Mouse (Mus musculus) lung, adult 2 months (tissue): ENCODE data around the gene Sec31b. TPM values are rescaled to one million over a fixed set of nuclear protein-coding genes. Genes with fewer than 3 reads are reported as not detected.
A peak's percentile ranks its signal among the peaks of the same experiment; 100 is the strongest.

Experiments used
- DNase-seq: peaks from one replicate; pipeline ENCODE4 v3.0.0; 2022
- H3K4me1 ChIP-seq: fragments of 200-500 bp; 2 replicates; pipeline ENCODE4 v1.6.1; 2011; ENCODE audit warnings: low read length; ENCODE audit not compliant: control insufficient read depth, insufficient read depth
- H3K4me3 ChIP-seq: fragments of 200-500 bp; replicated peaks from 2 replicates; pipeline ENCODE3; 2011; ENCODE audit warnings: low read depth, mild to moderate bottlenecking, control low read depth, low read length; ENCODE audit errors: extremely low read depth
- CTCF ChIP-seq: fragments of 200-500 bp; IDR thresholded peaks from 2 replicates; pipeline ENCODE4 v1.5.1; 2011; ENCODE audit warnings: mild to moderate bottlenecking, low read length, control low read depth; ENCODE audit not compliant: insufficient read depth
- POLR2A ChIP-seq: fragments of 200-500 bp; IDR thresholded peaks from 2 replicates; pipeline ENCODE4 v1.6.1; 2011; ENCODE audit warnings: low read depth, mild to moderate bottlenecking, control low read depth, low read length, borderline replicate concordance; ENCODE audit errors: extremely low read depth
- WGBS: fragments of 180-500 bp; shearing (Covaris S2); methylation state at CpG from one replicate; pipeline ENCODE4 v1.1.7; 2018; 5-methylcytosine and 5-hydroxymethylcytosine counted together
- polyA plus RNA-seq: library from polyadenylated mRNA; depleted of rRNA; stranded (reverse); fragments of >200 nt; gene quantifications from 2 replicates; pipeline ENCODE4 v1.2.3, GENCODE M21; 2012

Gene Sec31b
- polyA plus RNA-seq, 1 experiment: 3.6 TPM

GRCm38 (mm10) chr19:44542694-44543178 is 2.9 kb downstream of the Sec31b start:
- TF ChIP-seq POLR2A (no peak), CTCF (no peak)
- no peaks in the 10 kb centered on the region; the same call in 1 of the 2 replicates for H3K4me1 ChIP-seq
- WGBS: 85% methylated on average over 8 of the region's 8 CpGs
- no peak for DNase-seq
- no peak overlapping the region for H3K4me3 ChIP-seq

GRCm38 (mm10) chr19:44537416-44537815 is 8.2 kb downstream of the Sec31b start:
- DNase-seq: no peak
- 74% methylated on average over 8 of the region's 8 CpGs for WGBS
- Histone ChIP-seq H3K4me1 (no peaks in the 10 kb centered on the region), H3K4me3 (no peak overlapping the region)
- no peak for TF ChIP-seq CTCF
- no peak for TF ChIP-seq POLR2A

- WGBS: 38% methylated on average over 3 of the region's 3 CpGs
- no peak for DNase-seq
- no peaks in the 10 kb centered on the region for H3K4me1 ChIP-seq
- no peak overlapping the region for H3K4me3 ChIP-seq
- TF ChIP-seq CTCF (peak; percentile 37; the same call in 1 of the 2 replicates), POLR2A (no peak)
Measured at GRCm38 (mm10) chr19:44535376-44535775, 10.3 kb downstream of the Sec31b start.

GRCm38 (mm10) chr19:44530018-44530417 is 15.6 kb downstream of the Sec31b start:
- H3K4me3 ChIP-seq: no peak overlapping the region
- H3K4me1 ChIP-seq: no peaks in the 10 kb centered on the region
- no peak for TF ChIP-seq POLR2A
- TF ChIP-seq CTCF: no peak
- WGBS: 58% methylated on average over 6 of the region's 6 CpGs
- no peak for DNase-seq

DNA sequence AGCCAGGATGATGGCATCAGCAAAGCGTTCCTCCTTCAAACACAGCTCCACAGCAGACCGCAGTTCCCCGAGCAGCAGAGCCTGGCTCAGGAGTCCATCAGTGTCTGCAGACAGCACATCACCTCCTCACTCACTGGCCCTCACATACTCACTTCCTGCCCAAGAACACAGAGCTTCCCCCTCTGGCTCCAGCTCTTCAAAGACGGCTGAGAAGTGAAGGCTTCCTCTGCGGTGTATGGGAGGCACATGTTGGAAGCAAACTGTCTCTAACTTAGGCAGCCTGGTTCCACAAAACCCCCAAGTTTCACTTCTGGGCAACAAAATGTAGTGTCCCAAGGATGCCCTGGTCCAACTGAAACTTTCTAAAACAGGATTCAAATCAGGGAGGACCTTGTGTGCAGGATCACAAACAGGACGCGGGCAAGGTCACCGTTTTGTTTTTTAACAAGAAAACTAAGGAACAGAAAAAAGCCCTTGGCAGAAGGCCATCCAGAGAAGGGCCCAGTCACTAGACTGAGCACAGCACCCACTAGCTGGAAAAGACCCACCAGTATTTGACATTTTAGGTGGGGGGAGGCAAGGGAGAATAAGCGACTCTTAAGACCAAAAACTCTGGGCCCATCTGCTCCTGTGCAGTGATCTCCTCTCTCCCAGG is 20.0 kb downstream of the Sec31b start:
- Histone ChIP-seq H3K4me3 (no peak overlapping the region), H3K4me1 (no peaks in the 10 kb centered on the region)
- no peak for DNase-seq
- TF ChIP-seq POLR2A (no peak), CTCF (no peak)
- 52% methylated on average over 9 of the region's 9 CpGs for WGBS

GRCm38 (mm10) chr19:44519152-44519551 is 26.5 kb downstream of the Sec31b start:
- TF ChIP-seq POLR2A (no peak), CTCF (peak; percentile 3; the same call in 1 of the 2 replicates)
- Histone ChIP-seq H3K4me3 (no peak overlapping the region), H3K4me1 (no peaks in the 10 kb centered on the region)
- peak; percentile 18 for DNase-seq
- 40% methylated on average over 7 of the region's 7 CpGs for WGBS

DNA sequence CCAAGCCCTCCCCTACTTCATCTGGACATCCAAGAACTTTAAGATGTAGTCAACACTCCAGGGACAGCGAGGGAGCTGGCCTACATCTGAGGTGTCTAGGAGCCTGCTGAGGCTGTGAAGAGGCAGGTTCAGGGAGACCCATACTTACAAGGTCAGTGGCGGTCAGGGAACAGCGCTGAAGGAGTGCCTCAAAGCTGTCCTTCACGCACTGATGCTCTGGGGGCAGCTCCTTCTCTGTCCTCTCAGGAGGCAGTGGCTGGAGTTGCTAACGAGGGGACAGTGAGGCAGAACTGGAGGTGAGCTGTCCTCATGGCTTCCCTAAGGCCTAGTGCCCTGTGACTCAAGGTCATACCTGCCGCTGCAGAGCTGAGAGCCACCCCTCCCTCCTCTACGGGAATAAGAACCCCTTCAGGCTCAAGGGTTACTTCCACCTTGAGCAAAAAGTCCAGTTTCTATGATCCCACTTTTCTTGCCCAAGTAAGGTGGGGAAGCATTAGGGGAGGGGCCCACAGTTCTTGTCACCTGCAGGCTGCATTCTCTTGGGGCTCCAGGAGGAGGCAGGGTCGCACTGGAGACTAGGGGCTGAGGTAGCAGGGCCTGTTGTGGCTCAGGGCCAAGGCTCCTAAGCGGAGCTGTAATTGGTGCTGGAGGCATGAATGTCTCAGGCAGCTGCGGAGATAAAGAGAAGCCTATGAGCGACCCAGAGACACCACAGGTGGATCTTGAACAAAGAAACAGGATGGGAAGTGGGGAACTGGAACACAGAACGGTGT is 27.5 kb downstream of the Sec31b start:
- no peak for DNase-seq
- Histone ChIP-seq H3K4me3 (no peak overlapping the region), H3K4me1 (no peaks in the 10 kb centered on the region)
- no peak for TF ChIP-seq POLR2A
- no peak for TF ChIP-seq CTCF
- 67% methylated on average over 12 of the region's 12 CpGs for WGBS

DNA sequence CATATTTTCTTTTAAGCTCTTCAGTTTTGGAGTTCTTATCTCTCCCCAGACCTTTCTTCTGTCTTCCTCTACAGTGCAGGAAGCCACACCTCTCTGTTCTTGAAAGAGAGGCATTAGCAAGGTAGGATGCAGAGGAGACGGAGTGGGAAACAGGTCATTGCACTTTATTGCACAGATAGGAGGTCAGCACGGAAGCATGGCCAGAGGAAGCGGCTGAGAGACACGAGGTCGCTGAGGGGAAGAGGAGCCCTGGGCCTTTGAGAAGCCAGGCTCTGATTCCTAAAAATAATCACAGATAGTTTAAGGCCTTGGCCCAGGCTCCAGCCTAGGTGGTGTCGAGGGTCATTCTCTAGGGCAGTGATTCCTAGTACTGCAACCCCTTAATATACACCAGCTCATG is 29.9 kb downstream of the Sec31b start:
- 68% methylated on average over 6 of the region's 6 CpGs for WGBS
- Histone ChIP-seq H3K4me3 (no peak overlapping the region), H3K4me1 (peaks cover 2% of the 10 kb centered on the region; the same call in 1 of the 2 replicates)
- DNase-seq: no peak
- no peak for TF ChIP-seq CTCF
- TF ChIP-seq POLR2A: no peak

- no peak for DNase-seq
- no peak overlapping the region for H3K4me3 ChIP-seq
- 33% methylated on average over 14 of the region's 14 CpGs for WGBS
- TF ChIP-seq POLR2A (no peak), CTCF (no peak)
- peaks cover 2% of the 10 kb centered on the region; the same call in 1 of the 2 replicates for H3K4me1 ChIP-seq
Measured at GRCm38 (mm10) chr19:44514521-44515451, 30.9 kb downstream of the Sec31b start.
